Mouse (Mus musculus) left cerebral cortex, postnatal 4 days (tissue): ENCODE results near the gene Vbp1. TPM values are rescaled to one million over a fixed set of nuclear protein-coding genes. Genes with fewer than 3 reads are reported as not detected.
A peak's percentile ranks its signal among the peaks of the same experiment; 100 is the strongest.
"Not testable (repeated sequence)": the region's sequence is repeated elsewhere in the genome, so short reads cannot be mapped to it uniquely, and the experiment has no call there.

Experiments
- DNase-seq: peaks from one replicate; pipeline ENCODE4 v3.0.0-alpha.2; 2022
- intact Hi-C: fragments of 180-260 bp; cut with DNase I; formaldehyde crosslinking; loops from one replicate; pipeline ENCODE4 v1.15.1; 2025
- total RNA-seq, 2 experiments: library from RNA; stranded (reverse); gene quantifications; 2 replicates each; pipeline ENCODE4 v1.2.3; 2021

The Vbp1 gene
- 10 to 100 TPM; 91.5 to 93.0 TPM for total RNA-seq

- intact Hi-C loops, result no loop called here
- DNase-seq, result peak; percentile 85
These were observed at the start of gene Vbp1 for GRCm38 (mm10) chrX:75514179-75514972. TSS of gene Vbp1 (plus strand) at chrX:75514299.

GRCm38 (mm10) chrX:75475182-75475644 lies 38.9 kb upstream of the Vbp1 start:
- intact Hi-C loops, result not testable (repeated sequence)
- DNase-seq, result peak; percentile 80

- no peak for DNase-seq
- intact Hi-C loops, result no loop called here
These were observed 24.2 kb upstream of the Vbp1 start for GRCm38 (mm10) chrX:75489886-75490285.

GRCm38 (mm10) chrX:75513787-75514178 lies 316 bp upstream of the Vbp1 start:
- intact Hi-C loops, result no loop called here
- no peak for DNase-seq

- intact Hi-C loops, result no loop called here
- peak; percentile 46 for DNase-seq
These were observed 63.7 kb downstream of the Vbp1 start, which contains the start of gene Rab39b for GRCm38 (mm10) chrX:75577582-75578324. TSS of gene Rab39b (minus strand) at chrX:75578231.

GRCm38 (mm10) chrX:75578539-75578938 lies 64.4 kb downstream of the Vbp1 start:
- intact Hi-C loops, result no loop called here
- no peak for DNase-seq

Other genes starting within 250 kb of the Vbp1 start
- 10 to 100 TPM; 34.8 to 42.1 TPM for gene Fundc2, start 131.9 kb upstream of the Vbp1 start, total RNA-seq
- 1 to 10 TPM; 1.1 TPM for gene F8, start 131.7 kb upstream of the Vbp1 start, total RNA-seq
- gene Cmc4, start 97.7 kb upstream of the Vbp1 start, total RNA-seq, result 10 to 100 TPM; 12.1 to 15.3 TPM
- gene Mtcp1, start 97.7 kb upstream of the Vbp1 start, total RNA-seq, result 1 to 10 TPM; 9.2 to 9.3 TPM
- 10 to 100 TPM; 30.1 to 32.7 TPM for gene Brcc3, start 97.7 kb upstream of the Vbp1 start, total RNA-seq
- 10 to 100 TPM; 28.0 to 28.2 TPM for gene Rab39b, start 63.9 kb downstream of the Vbp1 start, total RNA-seq